Mouse (Mus musculus) stomach, postnatal 0 days (tissue): Measurements from ENCODE around the gene Macrod1.

Source experiments
- CTCF ChIP-seq: IDR thresholded peaks from 2 replicates; pipeline ENCODE4 v1.5.1; 2016; ENCODE audit warnings: antibody characterized with exemption, low read depth, mild to moderate bottlenecking, moderate library complexity
- EP300 ChIP-seq: optimal IDR thresholded peaks from 2 replicates; pipeline ENCODE3; 2016; ENCODE audit warnings: antibody characterized with exemption

DNA sequence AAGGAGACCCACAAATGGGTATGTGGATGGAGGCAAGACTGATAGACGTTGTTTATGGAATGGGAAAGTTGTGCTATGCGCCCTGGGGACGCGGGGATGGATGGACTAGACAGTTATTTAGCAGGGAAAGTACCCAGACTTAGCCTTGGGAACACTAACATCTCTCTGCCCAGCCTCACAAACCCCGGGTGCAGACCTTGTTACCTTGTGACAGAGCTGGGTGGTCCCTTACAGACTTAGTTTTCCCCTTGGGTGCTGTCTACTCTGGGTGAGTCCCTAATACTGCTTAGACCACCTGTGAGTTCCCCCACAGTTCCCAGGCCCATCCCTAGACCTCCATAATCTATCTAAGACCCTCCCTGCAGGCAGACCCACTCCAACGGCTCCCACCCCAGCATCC is 110.2 kb downstream of the Macrod1 start:
- no peak for TF ChIP-seq CTCF
- no peak for TF ChIP-seq EP300
